Mouse (Mus musculus): ENCODE results near the gene Ybx2.

The Ybx2 gene

GRCm38 (mm10) chr11:69935137-69935879 lies at the start of gene Ybx2:
Ybx2 (plus strand) TSS chr11:69935796.
- ATAC-seq (ENCODE audit: low TSS enrichment), result peak; percentile 88; the same call in 1 of the 2 replicates

- ATAC-seq (ENCODE audit: low TSS enrichment), result no peak
Observed at GRCm38 (mm10) chr11:69886907-69887635, 48.5 kb upstream of the Ybx2 start.

- no peak for ATAC-seq (ENCODE audit: low TSS enrichment)
Observed at GRCm38 (mm10) chr11:69891482-69891881, 44.1 kb upstream of the Ybx2 start.

- no peak for ATAC-seq (ENCODE audit: low TSS enrichment)
Observed at GRCm38 (mm10) chr11:69894671-69895070, 40.9 kb upstream of the Ybx2 start.

- ATAC-seq (ENCODE audit: low TSS enrichment), result no peak
Observed at GRCm38 (mm10) chr11:69895291-69895690, 40.3 kb upstream of the Ybx2 start, which contains the start of gene Acap1. Acap1 (minus strand) TSS chr11:69895539.

GRCm38 (mm10) chr11:69899870-69900269 lies 35.7 kb upstream of the Ybx2 start:
- ATAC-seq (ENCODE audit: low TSS enrichment), result no peak

GRCm38 (mm10) chr11:69900471-69901405 lies 34.9 kb upstream of the Ybx2 start, which contains the start of the genes 2810408A11Rik and Neurl4:
2810408A11Rik (minus strand) TSS chr11:69900987.
Neurl4 (plus strand) TSS chr11:69901072.
- ATAC-seq (ENCODE audit: low TSS enrichment), result peak; percentile 92

GRCm38 (mm10) chr11:69901406-69901846 lies 34.2 kb upstream of the Ybx2 start:
- ATAC-seq (ENCODE audit: low TSS enrichment), result peak; percentile 79

- ATAC-seq (ENCODE audit: low TSS enrichment), result no peak
Observed at GRCm38 (mm10) chr11:69901993-69902392, 33.6 kb upstream of the Ybx2 start.

- no peak for ATAC-seq (ENCODE audit: low TSS enrichment)
Observed at GRCm38 (mm10) chr11:69902972-69903371, 32.6 kb upstream of the Ybx2 start.

- ATAC-seq (ENCODE audit: low TSS enrichment), result no peak
Observed at GRCm38 (mm10) chr11:69904311-69904710, 31.3 kb upstream of the Ybx2 start.

- ATAC-seq (ENCODE audit: low TSS enrichment), result no peak
Observed at GRCm38 (mm10) chr11:69908645-69909044, 27.0 kb upstream of the Ybx2 start.

- ATAC-seq (ENCODE audit: low TSS enrichment), result no peak
Observed at GRCm38 (mm10) chr11:69909174-69909573, 26.4 kb upstream of the Ybx2 start.

- ATAC-seq (ENCODE audit: low TSS enrichment), result no peak
Observed at GRCm38 (mm10) chr11:69910177-69910576, 25.4 kb upstream of the Ybx2 start.

- no peak for ATAC-seq (ENCODE audit: low TSS enrichment)
Observed at GRCm38 (mm10) chr11:69910781-69911560, 24.6 kb upstream of the Ybx2 start.

GRCm38 (mm10) chr11:69911701-69912100 lies 23.9 kb upstream of the Ybx2 start:
- ATAC-seq (ENCODE audit: low TSS enrichment), result no peak

GRCm38 (mm10) chr11:69912716-69913530 lies 22.7 kb upstream of the Ybx2 start:
- ATAC-seq (ENCODE audit: low TSS enrichment), result no peak

GRCm38 (mm10) chr11:69913554-69914371 lies 21.8 kb upstream of the Ybx2 start, which contains the start of gene Gps2:
Gps2 (plus strand) TSS chr11:69913888.
- ATAC-seq (ENCODE audit: low TSS enrichment), result peak; percentile 91

- ATAC-seq (ENCODE audit: low TSS enrichment), result no peak
Observed at GRCm38 (mm10) chr11:69914372-69914764, 21.2 kb upstream of the Ybx2 start.

All from frontal cortex, adult (tissue).